Mouse (Mus musculus): Measurements from ENCODE around the gene Cntfr.

- TF ChIP-seq POLR2A (IDR thresholded peaks at IDR 0.05; ENCODE audit: borderline replicate concordance, insufficient read depth, low read length) (no peak), CTCF (IDR thresholded peaks at IDR 0.05; ENCODE audit: borderline replicate concordance, insufficient read depth, low read depth, low read length) (no peak)
These were observed 38.1 kb downstream of the Cntfr start for GRCm38 (mm10) chr4:41658566-41659384.
